13 mouse cellular contexts compared by ENCODE assay signal in the genomic region with DNA sequence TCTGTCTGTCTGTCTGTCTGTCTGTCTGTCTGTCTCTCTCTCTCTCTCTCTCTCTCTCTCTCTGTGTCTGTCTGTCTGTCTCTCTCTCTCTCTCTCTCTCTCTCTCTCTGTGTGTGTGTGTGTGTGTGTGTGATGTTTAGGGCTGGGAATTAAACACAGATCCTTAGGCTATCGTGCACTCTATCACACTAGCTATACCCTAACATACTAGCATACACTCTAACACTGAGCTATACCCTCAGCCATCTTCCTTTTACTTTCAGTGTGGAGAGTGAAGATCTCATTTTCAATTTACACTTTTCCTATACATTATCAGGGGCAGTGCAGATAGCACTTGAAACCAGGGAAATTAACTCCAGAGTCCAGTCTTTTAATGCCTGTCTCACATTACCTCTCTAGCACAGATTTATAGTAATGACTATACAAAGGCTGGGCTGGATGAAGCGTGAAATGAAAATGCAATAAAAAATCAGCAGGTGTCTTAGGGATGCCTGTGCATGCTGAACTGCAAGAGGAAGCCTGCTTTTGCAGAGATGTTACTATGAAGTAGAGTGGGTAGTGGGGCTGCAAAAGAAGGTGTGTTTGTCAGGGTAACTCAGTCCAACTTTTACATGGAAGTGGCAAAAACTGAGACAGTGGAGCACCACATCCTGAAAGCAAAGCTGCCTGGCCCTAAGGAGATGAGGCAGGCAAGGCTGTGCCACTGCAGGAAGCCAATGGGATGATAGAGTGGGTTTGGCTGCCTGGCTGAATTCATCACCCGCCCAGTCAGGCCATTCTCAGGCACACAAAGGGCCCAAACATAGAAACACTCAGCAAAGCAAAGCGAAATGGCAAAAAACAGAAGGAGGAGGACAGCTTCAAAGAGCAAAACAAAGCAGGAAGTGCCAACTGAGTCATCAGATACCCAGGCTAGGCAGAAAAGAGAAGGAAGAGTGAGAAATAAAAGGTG. TPM values are rescaled to one million over a fixed set of nuclear protein-coding genes. Genes with fewer than 3 reads are reported as not detected.
DNase-seq lines count a peak whose midpoint lies in the region; ATAC-seq and TF ChIP-seq lines count a peak whose summit lies in the region.
"Had no signal": no experiment of that assay in that cellular context is flagged by ENCODE, and none has a peak within 500 bp of the region (broad histone marks: within the 10 kb centered on the region; RNA-seq: fewer than 3 reads in every experiment).

No protein-coding gene starts in this region.

- peaks cover 35% of the 10 kb centered on the region for H3K4me1 ChIP-seq in cerebellum, adult 2 months (ENCODE audit: control insufficient read depth, insufficient read depth, low read length)
- H3K4me1 ChIP-seq: limb, embryonic 15.5 days had no signal

- H3K27ac ChIP-seq in cerebellum, adult 2 months (ENCODE audit: insufficient read depth, low read length): peak overlapping the region; percentile 64
- H3K27ac ChIP-seq: limb, embryonic 15.5 days had no signal

- no peak overlapping the region for H3K4me3 ChIP-seq in cerebellum, adult 2 months (replicated peaks; ENCODE audit: insufficient read depth, low read depth, low read length)
- H3K4me3 ChIP-seq: limb, embryonic 15.5 days had no signal

- peak; percentile 50 to 74 for DNase-seq in cerebellum, adult 2 months
- peak; percentile 75 for DNase-seq in layer of hippocampus, adult 9-11 months
- no peak for DNase-seq in layer of hippocampus, postnatal 36 days
- DNase-seq in embryo, embryonic 11 days: peak; percentile 12
- DNase-seq in neural tube, embryonic 10.5 days (ENCODE audit: extremely low spot score, low spot score): peak; percentile 30
- no peak for DNase-seq in spleen, postnatal 4 days (ENCODE audit: low spot score in 2 of 2)
- DNase-seq: kidney, adult 2 months; lung, postnatal 14 days had no signal

- TF ChIP-seq CTCF in cerebellum, adult 2 months (IDR thresholded peaks at IDR 0.05; ENCODE audit: borderline replicate concordance, insufficient read depth, low read depth, low read length): no peak

- ATAC-seq in cerebellum, adult (ENCODE audit: insufficient number of reproducible peaks, low FRiP score, low TSS enrichment): no peak; the same call in 1 of the 2 replicates
- no peak for ATAC-seq in monocyte, adult 5-6 weeks (replicated peaks; ENCODE audit: insufficient number of reproducible peaks, low FRiP score, low TSS enrichment, poor library complexity, severe bottlenecking)

- 18% methylated on average over 4 of the region's 4 CpGs for WGBS in cerebellum, adult 2 months

- TF ChIP-seq POLR2A in cerebellum, adult 2 months (IDR thresholded peaks at IDR 0.05; ENCODE audit: borderline replicate concordance, insufficient read depth, low read length): no peak

- H3K27me3 ChIP-seq in cerebellum, adult 2 months (ENCODE audit: control insufficient read depth, insufficient read depth, low read length): no peaks in the 10 kb centered on the region
- H3K27me3 ChIP-seq: limb, embryonic 15.5 days had no signal

RNA-seq across cellular contexts. Expression of gene Fez1, which starts 43.5 kb away (rescaled TPM):
- 451 and 465 TPM in 2 replicates for polyA plus RNA-seq in cerebellum, adult 2 months (2012; rRNA removed)
- total RNA-seq in layer of hippocampus, postnatal 36 days (2021): 100 to 1,000 TPM; 287 to 299 TPM
- total RNA-seq in monocyte, adult 5-6 weeks (2017): 2.0 TPM in 1 of 3 replicates, not detected in the others
- total RNA-seq: common myeloid progenitor, adult 5-6 weeks had no signal
- polyA plus RNA-seq: G1E had no signal

Comparison
In these comparisons a context has a peak if more than half of its experiments do, and no peak if none do; other contexts are left out.
1. DNase-seq: peak in cerebellum, adult 2 months (2 of 2), layer of hippocampus, adult 9-11 months (single experiment), embryo, embryonic 11 days (single experiment) and neural tube, embryonic 10.5 days (single experiment); none in layer of hippocampus, postnatal 36 days (0 of 2) and spleen, postnatal 4 days (0 of 2).
2. RNA of gene Fez1, which starts 43.5 kb away (total RNA-seq): 287 to 299 TPM in layer of hippocampus, postnatal 36 days; 2.0 TPM in monocyte, adult 5-6 weeks; every median in the first group is over 10 times any median in the second.